Mouse (Mus musculus) forebrain, embryonic 13.5 days (tissue): ENCODE measurements around the gene App. TPM values are rescaled to one million over a fixed set of nuclear protein-coding genes. Genes with fewer than 3 reads are reported as not detected.

Experiments used
- ATAC-seq: fragments of 200-750 bp; cut with Nextera tagmentation; 2 replicates; pipeline ENCODE4 v1.8.0; 2017
- H3K27ac ChIP-seq: fragments of 300-500 bp; sonication (generic); 2 replicates; pipeline ENCODE4 v1.5.1; 2015; ENCODE audit warnings: inconsistent platforms, mild to moderate bottlenecking, moderate library complexity
- H3K27me3 ChIP-seq: fragments of 300-500 bp; sonication (generic); 2 replicates; pipeline ENCODE4 v1.6.1; 2015; ENCODE audit warnings: mild to moderate bottlenecking, inconsistent platforms
- H3K36me3 ChIP-seq: fragments of 300-500 bp; sonication (generic); 2 replicates; pipeline ENCODE4 v1.6.1; 2015; ENCODE audit warnings: mild to moderate bottlenecking, inconsistent platforms; ENCODE audit not compliant: poor library complexity, severe bottlenecking
- H3K4me1 ChIP-seq: fragments of 300-500 bp; sonication (generic); 2 replicates; pipeline ENCODE4 v1.6.1; 2015; ENCODE audit warnings: inconsistent platforms
- H3K4me2 ChIP-seq: fragments of 300-500 bp; sonication (generic); 2 replicates; pipeline ENCODE4 v1.6.1; 2015; ENCODE audit warnings: inconsistent platforms, mild to moderate bottlenecking, moderate library complexity
- H3K4me3 ChIP-seq: fragments of 300-500 bp; sonication (generic); 2 replicates; pipeline ENCODE4 v1.5.1; 2015; ENCODE audit warnings: mild to moderate bottlenecking, inconsistent platforms
- H3K9ac ChIP-seq: fragments of 300-500 bp; sonication (generic); 2 replicates; pipeline ENCODE4 v1.6.1; 2015; ENCODE audit warnings: mild to moderate bottlenecking, inconsistent platforms
- H3K9me3 ChIP-seq: fragments of 300-500 bp; sonication (generic); replicated peaks from 2 replicates; pipeline ENCODE4 v1.6.1; 2016; ENCODE audit warnings: inconsistent platforms
- WGBS: fragments of 180-500 bp; shearing (Covaris S2); methylation state at CpG from one replicate; pipeline ENCODE4 v1.1.7; 2015; 5-methylcytosine and 5-hydroxymethylcytosine counted together
- polyA plus RNA-seq: library from polyadenylated mRNA; unstranded; fragments of >200 nt; fragmentation: Nextera tagmentation; extraction: Ambion mirVana; gene quantifications from 2 replicates; pipeline ENCODE4 v1.2.1, GENCODE M21; 2015

App gene
- polyA plus RNA-seq, 1 experiment from 2014 or later: 168 TPM

DNA sequence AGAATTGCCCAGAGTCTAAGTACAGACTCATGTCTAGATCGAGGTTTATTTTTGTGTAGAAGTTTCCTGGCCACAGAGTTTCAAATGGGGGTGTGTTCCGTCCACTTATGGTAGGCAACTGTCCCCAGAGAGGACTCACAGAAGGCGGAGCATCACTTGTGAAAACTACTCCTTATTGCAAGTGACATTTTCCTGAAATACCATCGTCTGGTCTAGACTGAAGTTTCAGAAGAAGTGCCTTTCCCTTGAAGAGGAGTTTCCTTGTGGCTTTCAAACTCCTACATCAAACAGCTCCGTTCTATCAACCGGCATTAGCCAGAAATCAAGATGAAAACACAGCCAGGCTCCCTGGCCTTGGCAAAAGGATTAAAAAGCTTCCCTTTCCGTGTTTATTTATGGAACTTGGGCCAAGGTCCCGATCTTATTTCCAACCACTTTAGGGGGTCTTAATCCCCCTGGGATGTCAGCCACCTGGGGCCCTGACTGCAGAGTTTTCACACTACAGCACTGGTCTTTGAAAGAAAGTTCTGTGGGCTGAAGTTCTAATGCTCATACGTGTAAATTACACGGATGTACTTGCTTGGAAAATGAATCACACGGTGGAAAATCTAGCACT, 187.4 kb downstream of the App start:
- no peaks in the 10 kb centered on the region for H3K27me3 ChIP-seq
- H3K4me1 ChIP-seq: peaks cover 29% of the 10 kb centered on the region
- peaks cover 10% of the 10 kb centered on the region; the same call in 1 of the 2 replicates for H3K36me3 ChIP-seq
- H3K4me3 ChIP-seq: no peak overlapping the region
- no peak overlapping the region for H3K27ac ChIP-seq
- H3K4me2 ChIP-seq: no peak overlapping the region
- no peaks in the 10 kb centered on the region for H3K9me3 ChIP-seq
- no peak for ATAC-seq
- no peak overlapping the region for H3K9ac ChIP-seq
- 78% methylated on average over 11 of the region's 11 CpGs for WGBS

DNA sequence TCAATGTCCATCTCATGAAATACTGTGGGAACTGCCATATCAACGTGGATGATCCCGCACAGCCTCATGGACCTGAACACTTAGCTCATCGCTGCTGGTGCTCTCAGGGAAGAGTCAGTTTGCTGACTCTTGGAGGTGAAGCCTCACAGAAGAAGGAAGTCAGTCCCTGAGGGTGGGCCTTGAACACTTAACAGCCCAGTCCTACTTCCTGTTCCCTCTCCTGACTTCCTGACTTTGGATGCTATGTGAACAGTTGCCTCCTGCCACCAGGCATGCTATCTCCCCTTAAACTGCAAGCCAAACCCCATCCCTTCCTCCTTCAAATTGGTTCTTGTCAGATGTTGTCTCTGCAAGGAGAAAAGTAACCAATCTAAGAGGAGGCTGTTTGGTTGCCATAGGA, 188.2 kb downstream of the App start:
- Histone ChIP-seq H3K36me3 (peaks cover 6% of the 10 kb centered on the region; the same call in 1 of the 2 replicates), H3K27me3 (no peaks in the 10 kb centered on the region), H3K4me3 (no peak overlapping the region), H3K4me2 (no peak overlapping the region), H3K27ac (no peak overlapping the region), H3K4me1 (peaks cover 29% of the 10 kb centered on the region), H3K9me3 (no peaks in the 10 kb centered on the region), H3K9ac (no peak overlapping the region)
- no peak for ATAC-seq
- 92% methylated on average over 3 of the region's 3 CpGs for WGBS

DNA sequence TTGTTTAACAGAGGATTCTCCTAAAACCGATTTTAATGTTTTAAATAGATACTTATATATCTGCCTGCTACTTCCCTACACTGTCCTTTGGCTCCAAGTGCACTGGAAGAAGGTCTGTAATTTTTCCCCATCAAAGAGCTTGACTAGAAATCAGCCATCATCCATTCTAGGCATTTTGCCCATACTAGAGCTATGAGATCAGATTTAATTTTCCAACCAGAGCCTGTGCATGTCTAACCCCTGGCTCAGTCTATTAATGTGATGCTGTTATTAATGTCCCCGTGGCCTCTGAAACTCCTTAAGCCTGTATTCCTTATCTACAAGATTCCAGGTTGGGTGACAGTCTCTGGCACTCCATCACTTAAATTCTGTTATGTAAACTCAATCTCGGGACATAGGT, 190.1 kb downstream of the App start:
- Histone ChIP-seq H3K27ac (no peak overlapping the region), H3K4me2 (no peak overlapping the region), H3K36me3 (peaks cover 8% of the 10 kb centered on the region), H3K9me3 (no peaks in the 10 kb centered on the region), H3K27me3 (no peaks in the 10 kb centered on the region), H3K9ac (no peak overlapping the region), H3K4me3 (no peak overlapping the region), H3K4me1 (peaks cover 12% of the 10 kb centered on the region)
- WGBS: 81% methylated on average over 3 of the region's 3 CpGs
- ATAC-seq: no peak

DNA sequence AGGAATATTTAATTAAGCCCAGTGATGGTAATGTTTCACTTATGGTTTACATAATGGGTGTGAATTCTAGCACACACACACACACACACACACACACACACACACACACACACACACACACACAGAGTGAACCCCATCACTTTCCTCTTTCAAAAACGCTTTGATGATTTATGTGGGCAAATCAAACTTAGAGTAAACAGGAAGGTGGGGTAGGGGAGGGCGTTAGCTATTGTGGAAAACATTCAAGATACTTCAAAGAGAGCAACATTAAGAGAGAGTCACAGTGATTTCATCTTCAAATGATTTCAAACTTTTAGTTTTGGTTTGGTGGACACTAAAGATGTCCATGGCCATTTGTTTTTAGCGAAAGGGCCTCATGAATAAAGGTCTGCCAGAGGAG, 191.0 kb downstream of the App start:
- no peak for ATAC-seq

DNA sequence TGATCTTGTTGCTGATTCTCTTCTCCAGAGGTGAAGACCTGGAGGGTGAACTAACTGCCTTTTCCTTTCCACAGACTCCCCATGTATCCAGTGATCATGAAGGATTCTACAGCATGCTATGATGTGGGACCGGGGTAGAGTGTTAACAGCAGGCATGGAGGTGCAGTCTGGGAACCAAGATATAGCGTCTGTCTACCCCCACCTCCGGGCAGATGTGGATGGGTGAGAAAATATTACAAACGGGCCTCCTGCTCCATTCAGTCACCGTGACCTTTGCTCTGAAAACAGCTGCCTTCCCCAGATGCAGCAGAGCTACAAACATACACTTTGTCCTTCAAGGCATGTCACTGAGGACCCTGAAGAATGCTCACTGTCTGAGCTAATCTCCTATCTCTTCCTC, 195.0 kb downstream of the App start:
- no peak for ATAC-seq
- H3K36me3 ChIP-seq: peaks cover 47% of the 10 kb centered on the region
- H3K27ac ChIP-seq: no peak overlapping the region
- no peak overlapping the region for H3K9ac ChIP-seq
- WGBS: 83% methylated on average over 5 of the region's 5 CpGs
- H3K27me3 ChIP-seq: no peaks in the 10 kb centered on the region
- no peaks in the 10 kb centered on the region for H3K9me3 ChIP-seq
- no peak overlapping the region for H3K4me3 ChIP-seq
- no peak overlapping the region for H3K4me2 ChIP-seq
- H3K4me1 ChIP-seq: 0 out of 2 replicates have a peak, but pooled peaks cover 3% of the 10 kb centered on the region

More for the DNA sequence above, 191.0 kb downstream of the App start:
- peaks cover 7% of the 10 kb centered on the region for H3K4me1 ChIP-seq
- no peaks in the 10 kb centered on the region for H3K27me3 ChIP-seq
- 88% methylated on average over 3 of the region's 3 CpGs for WGBS
- H3K9me3 ChIP-seq: no peaks in the 10 kb centered on the region
- H3K4me3 ChIP-seq: no peak overlapping the region
- no peak overlapping the region for H3K9ac ChIP-seq
- peaks cover 17% of the 10 kb centered on the region for H3K36me3 ChIP-seq
- no peak overlapping the region for H3K27ac ChIP-seq
- no peak overlapping the region for H3K4me2 ChIP-seq

DNA sequence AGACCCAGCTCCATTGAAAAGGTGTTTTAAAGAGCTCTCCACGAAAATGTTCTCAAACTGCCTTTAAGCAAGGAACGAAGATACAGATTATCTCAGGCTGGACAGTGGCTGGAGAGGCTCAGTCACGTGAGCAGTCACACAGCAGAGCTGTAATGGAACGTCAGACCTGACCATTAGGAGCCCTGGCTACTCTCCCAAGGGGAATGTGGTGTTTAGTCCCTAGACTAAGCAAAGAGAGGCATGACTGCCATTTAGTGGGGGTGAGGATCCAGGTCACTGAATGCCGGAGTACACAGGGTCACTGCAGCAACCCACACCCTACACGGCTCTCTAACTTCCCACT, 199.4 kb downstream of the App start:
- ATAC-seq: no peak
- 92% methylated on average over 6 of the region's 6 CpGs for WGBS

DNA sequence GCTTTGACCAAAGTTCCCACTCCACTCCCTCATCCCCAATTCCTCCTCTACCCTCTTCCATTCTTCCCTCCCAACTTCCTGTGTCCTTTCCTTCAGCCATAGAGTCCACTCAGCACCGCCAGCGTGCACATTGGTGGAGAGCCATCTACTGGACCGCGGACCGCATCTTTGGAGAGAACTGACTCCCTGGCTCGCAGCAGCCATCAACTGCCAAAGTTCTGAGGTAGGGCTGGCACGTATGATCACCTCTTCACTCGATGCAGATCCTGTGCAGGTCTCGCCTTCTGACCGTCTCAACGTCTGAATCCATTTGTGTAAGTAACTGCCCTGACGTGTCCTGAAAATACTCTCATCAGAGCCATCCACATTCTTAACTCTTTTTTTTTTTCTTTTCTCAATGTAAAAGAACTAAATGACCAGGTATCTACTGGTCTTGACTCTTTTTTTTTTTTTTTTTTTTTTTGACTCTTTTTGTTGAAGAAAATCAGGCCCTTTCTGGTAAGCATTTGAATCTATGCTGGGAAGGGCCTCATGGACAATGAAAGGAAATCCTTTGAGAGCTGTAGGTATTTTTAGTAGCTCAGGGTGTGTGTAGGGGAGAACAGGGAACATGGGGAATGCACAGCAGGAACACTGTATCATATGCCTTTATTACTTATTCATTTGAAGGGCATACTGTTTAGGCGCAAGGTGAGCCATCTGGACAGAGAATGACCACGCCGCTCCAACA, 200.0 kb downstream of the App start:
- Histone ChIP-seq H3K4me3 (no peak overlapping the region), H3K27ac (no peak overlapping the region), H3K4me1 (peaks cover 17% of the 10 kb centered on the region), H3K9ac (no peak overlapping the region), H3K36me3 (peaks cover 85% of the 10 kb centered on the region), H3K27me3 (no peaks in the 10 kb centered on the region), H3K9me3 (no peaks in the 10 kb centered on the region), H3K4me2 (no peak overlapping the region)
- 95% methylated on average over 15 of the region's 15 CpGs for WGBS
- no peak for ATAC-seq

More for the DNA sequence above, 199.4 kb downstream of the App start:
- Histone ChIP-seq H3K4me3 (no peak overlapping the region), H3K27ac (no peak overlapping the region), H3K4me1 (peaks cover 17% of the 10 kb centered on the region), H3K9ac (no peak overlapping the region), H3K4me2 (no peak overlapping the region), H3K27me3 (no peaks in the 10 kb centered on the region), H3K9me3 (no peaks in the 10 kb centered on the region), H3K36me3 (peaks cover 80% of the 10 kb centered on the region)

DNA sequence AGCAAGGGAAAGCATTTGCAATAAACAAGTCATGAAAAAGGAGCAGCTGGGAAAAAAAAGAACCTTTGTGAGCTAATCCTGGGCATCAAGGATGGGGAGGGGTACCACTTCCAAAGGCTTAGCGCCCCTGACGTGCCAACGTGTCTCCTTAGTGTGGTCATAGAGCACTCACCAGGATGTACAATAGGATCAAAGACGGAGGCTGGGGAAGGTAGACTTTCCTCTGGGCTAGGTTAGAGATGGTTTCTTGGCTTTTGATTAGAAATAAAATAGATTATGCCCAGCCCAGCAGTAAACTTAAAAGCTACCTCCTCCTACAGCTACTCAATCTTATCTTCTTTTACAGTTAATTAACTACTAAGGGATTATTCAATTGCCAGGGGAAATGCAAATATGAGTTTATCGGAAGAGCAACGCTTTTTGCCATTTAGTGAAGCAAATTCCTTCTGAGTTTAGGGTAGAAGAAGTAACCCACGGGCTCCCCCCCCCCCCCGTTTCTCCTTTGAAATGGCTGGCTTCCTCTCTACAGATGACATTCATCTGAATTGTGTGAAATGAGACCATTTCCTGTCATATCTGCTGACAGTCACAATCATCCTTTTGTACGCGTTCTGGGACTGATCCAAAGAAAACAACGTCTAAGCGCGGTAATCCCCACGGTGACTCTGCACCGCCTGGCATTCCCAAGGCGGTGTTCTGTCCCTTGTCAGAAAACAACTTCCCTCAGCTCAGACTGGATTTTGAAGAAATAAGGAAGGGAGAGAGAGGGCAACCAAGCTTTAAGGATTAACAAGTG, 201.8 kb downstream of the App start:
- H3K9me3 ChIP-seq: no peaks in the 10 kb centered on the region
- H3K27me3 ChIP-seq: no peaks in the 10 kb centered on the region
- WGBS: 57% methylated on average over 16 of the region's 16 CpGs
- H3K27ac ChIP-seq: peak overlapping the region; percentile 54
- peak; percentile 41 for ATAC-seq
- no peak overlapping the region for H3K9ac ChIP-seq
- peaks cover 20% of the 10 kb centered on the region for H3K4me1 ChIP-seq
- no peak overlapping the region for H3K4me2 ChIP-seq
- H3K4me3 ChIP-seq: no peak overlapping the region
- peaks cover 73% of the 10 kb centered on the region for H3K36me3 ChIP-seq

DNA sequence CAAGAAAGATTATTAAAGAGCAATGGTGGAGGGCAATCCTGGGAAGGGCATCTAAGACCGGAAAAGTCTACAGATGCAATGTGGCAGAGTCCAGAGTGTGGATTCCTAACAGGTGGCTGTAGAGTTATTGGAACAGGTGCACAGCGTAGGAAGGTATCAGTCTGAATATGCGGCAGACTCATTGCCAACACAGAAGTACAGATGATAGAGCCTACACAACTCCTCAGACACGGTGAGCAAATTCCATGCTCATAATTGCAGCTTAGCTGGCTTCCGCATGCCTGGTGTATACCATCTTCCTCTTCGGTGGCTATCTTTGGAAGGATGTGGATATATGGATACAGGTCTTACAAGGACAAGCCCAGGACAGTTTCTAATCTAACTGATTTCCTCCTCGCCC, 204.5 kb downstream of the App start:
- peaks cover 28% of the 10 kb centered on the region for H3K4me1 ChIP-seq
- H3K27ac ChIP-seq: no peak overlapping the region
- WGBS: 96% methylated on average over 7 of the region's 7 CpGs
- H3K9ac ChIP-seq: no peak overlapping the region
- no peak overlapping the region for H3K4me2 ChIP-seq
- H3K36me3 ChIP-seq: peaks cover 71% of the 10 kb centered on the region
- no peaks in the 10 kb centered on the region for H3K27me3 ChIP-seq
- no peaks in the 10 kb centered on the region for H3K9me3 ChIP-seq
- no peak for ATAC-seq
- no peak overlapping the region for H3K4me3 ChIP-seq

DNA sequence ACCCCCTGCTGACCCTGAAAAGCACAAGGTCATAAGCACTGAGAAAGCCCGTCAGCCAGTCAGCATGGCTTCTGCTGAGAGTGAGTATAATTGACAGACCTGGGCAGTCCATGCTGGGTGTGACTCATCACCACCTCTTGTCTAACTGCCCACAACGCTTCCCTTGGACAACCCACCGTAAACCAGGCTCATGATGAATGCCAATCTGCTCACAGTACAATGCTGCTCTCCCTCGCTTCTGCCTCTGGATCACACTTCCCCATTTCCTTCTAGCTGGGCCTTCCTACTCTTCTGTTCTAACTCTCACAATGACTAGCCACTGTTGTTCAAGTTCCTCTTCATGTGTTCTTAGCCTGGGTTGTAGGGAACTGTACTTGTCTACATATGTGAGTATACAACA, 206.6 kb downstream of the App start:
- peaks cover 20% of the 10 kb centered on the region for H3K4me1 ChIP-seq
- H3K4me2 ChIP-seq: no peak overlapping the region
- H3K27ac ChIP-seq: no peak overlapping the region
- 57% methylated on average over 4 of the region's 4 CpGs for WGBS
- H3K27me3 ChIP-seq: no peaks in the 10 kb centered on the region
- no peak overlapping the region for H3K4me3 ChIP-seq
- peaks cover 68% of the 10 kb centered on the region for H3K36me3 ChIP-seq
- H3K9ac ChIP-seq: no peak overlapping the region
- no peaks in the 10 kb centered on the region for H3K9me3 ChIP-seq
- no peak for ATAC-seq

DNA sequence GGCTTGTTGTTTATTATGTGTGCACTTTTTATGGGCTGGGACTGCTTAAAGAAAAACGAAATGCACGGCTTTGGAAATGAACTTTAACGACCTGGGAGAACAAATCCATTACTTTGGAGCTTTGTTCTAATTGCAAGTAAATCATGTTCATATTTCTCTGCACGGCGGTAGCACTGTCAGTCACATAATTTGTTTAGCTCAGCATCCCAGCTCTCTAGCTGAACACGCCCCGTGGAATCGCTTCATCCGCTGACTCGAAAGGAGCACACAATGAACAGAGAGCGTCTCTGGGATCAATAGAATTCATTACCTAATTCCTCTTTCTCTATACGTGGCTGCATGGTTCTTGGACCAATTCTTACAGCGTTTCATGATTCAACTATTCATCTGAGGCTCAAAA, 207.5 kb downstream of the App start:
- no peak for ATAC-seq
- H3K9ac ChIP-seq: no peak overlapping the region
- H3K27ac ChIP-seq: no peak overlapping the region
- H3K36me3 ChIP-seq: peaks cover 70% of the 10 kb centered on the region
- no peaks in the 10 kb centered on the region for H3K27me3 ChIP-seq
- no peaks in the 10 kb centered on the region for H3K9me3 ChIP-seq
- 54% methylated on average over 13 of the region's 13 CpGs for WGBS
- H3K4me2 ChIP-seq: no peak overlapping the region
- H3K4me1 ChIP-seq: peaks cover 11% of the 10 kb centered on the region
- no peak overlapping the region for H3K4me3 ChIP-seq

DNA sequence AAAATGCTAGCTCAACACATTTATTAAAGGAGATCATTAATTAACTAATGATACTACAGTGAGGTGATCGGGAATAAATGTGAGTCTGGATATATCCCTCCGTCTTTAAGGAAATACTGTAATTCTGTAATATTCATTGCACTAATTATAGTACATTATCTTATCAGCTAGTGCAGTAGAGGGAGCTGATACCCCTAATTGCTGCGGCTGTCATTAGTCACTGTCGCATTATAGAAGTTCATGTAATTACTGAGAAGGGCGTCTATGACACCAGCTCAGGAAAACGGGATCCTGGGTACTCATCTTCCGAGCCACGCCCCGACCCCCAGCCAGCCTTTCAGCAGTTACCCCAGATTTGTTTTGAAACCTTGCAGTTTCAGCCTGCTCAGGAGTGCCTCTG, 209.6 kb downstream of the App start:
- peaks cover 76% of the 10 kb centered on the region for H3K36me3 ChIP-seq
- no peak overlapping the region for H3K27ac ChIP-seq
- no peaks in the 10 kb centered on the region for H3K9me3 ChIP-seq
- no peaks in the 10 kb centered on the region for H3K27me3 ChIP-seq
- no peak overlapping the region for H3K9ac ChIP-seq
- H3K4me2 ChIP-seq: no peak overlapping the region
- 70% methylated on average over 9 of the region's 9 CpGs for WGBS
- no peak overlapping the region for H3K4me3 ChIP-seq
- peak; percentile 53 for ATAC-seq
- peaks cover 11% of the 10 kb centered on the region; the same call in 1 of the 2 replicates for H3K4me1 ChIP-seq
